Mouse (Mus musculus): ENCODE results near the gene Tas1r2. TPM values are rescaled to one million over a fixed set of nuclear protein-coding genes. Genes with fewer than 3 reads are reported as not detected.

The Tas1r2 gene
- not detected in 2 replicates for polyA plus RNA-seq (2016; fragmentation: Nextera tagmentation; extraction: Ambion mirVana)

- no peak for DNase-seq (ENCODE audit: low spot score)
- Histone ChIP-seq H3K27ac (replicated peaks) (no peak within 1 kb of the TSS), H3K27me3 (replicated peaks; ENCODE audit: low read depth, poor library complexity, severe bottlenecking) (0 out of 2 replicates have a peak, but pooled peaks cover 3% of the 10 kb centered on the region), H3K4me3 (no peak within 1 kb of the TSS), H3K36me3 (replicated peaks) (peaks cover 8% of the 10 kb centered on the region), H3K9me3 (no peaks in the 10 kb centered on the region), H3K4me1 (no peaks in the 10 kb centered on the region)
- 87% methylated on average over 8 of the region's 8 CpGs for WGBS
Observed at GRCm38 (mm10) chr4:139653238-139653637, at the start of gene Tas1r2. TSS of gene Tas1r2 (plus strand) at chr4:139653538.

- H3K36me3 ChIP-seq (replicated peaks): peaks cover 45% of the 10 kb centered on the region
- 88% methylated on average over 11 of the region's 11 CpGs for WGBS
Observed at GRCm38 (mm10) chr4:139605216-139605615, 48.1 kb upstream of the Tas1r2 start.

GRCm38 (mm10) chr4:139606732-139607131, 46.6 kb upstream of the Tas1r2 start:
- H3K4me1 ChIP-seq: peaks cover 26% of the 10 kb centered on the region
- H3K27me3 ChIP-seq (replicated peaks; ENCODE audit: low read depth, poor library complexity, severe bottlenecking): no peaks in the 10 kb centered on the region

More at GRCm38 (mm10) chr4:139605216-139605615, 48.1 kb upstream of the Tas1r2 start:
- H3K4me3 ChIP-seq: no peak overlapping the region
- H3K27me3 ChIP-seq (replicated peaks; ENCODE audit: low read depth, poor library complexity, severe bottlenecking): no peaks in the 10 kb centered on the region
- H3K9me3 ChIP-seq: no peaks in the 10 kb centered on the region
- H3K27ac ChIP-seq (replicated peaks): no peak overlapping the region
- DNase-seq (ENCODE audit: low spot score): no peak
- H3K4me1 ChIP-seq: peaks cover 30% of the 10 kb centered on the region

GRCm38 (mm10) chr4:139608975-139609374, 44.4 kb upstream of the Tas1r2 start:
- H3K27ac ChIP-seq (replicated peaks): no peak overlapping the region
- no peak overlapping the region for H3K4me3 ChIP-seq
- peaks cover 64% of the 10 kb centered on the region for H3K36me3 ChIP-seq (replicated peaks)
- WGBS: 72% methylated on average over 4 of the region's 4 CpGs
- peaks cover 9% of the 10 kb centered on the region for H3K9me3 ChIP-seq
- no peaks in the 10 kb centered on the region for H3K27me3 ChIP-seq (replicated peaks; ENCODE audit: low read depth, poor library complexity, severe bottlenecking)
- peaks cover 11% of the 10 kb centered on the region for H3K4me1 ChIP-seq
- no peak for DNase-seq (ENCODE audit: low spot score)

More at GRCm38 (mm10) chr4:139606732-139607131, 46.6 kb upstream of the Tas1r2 start:
- H3K4me3 ChIP-seq: no peak overlapping the region
- WGBS: 91% methylated on average over 5 of the region's 5 CpGs
- H3K36me3 ChIP-seq (replicated peaks): peaks cover 46% of the 10 kb centered on the region
- DNase-seq (ENCODE audit: low spot score): no peak
- no peak overlapping the region for H3K27ac ChIP-seq (replicated peaks)
- H3K9me3 ChIP-seq: no peaks in the 10 kb centered on the region

- Histone ChIP-seq H3K36me3 (replicated peaks) (peaks cover 69% of the 10 kb centered on the region), H3K27ac (replicated peaks) (0 out of 2 replicates have a peak overlapping the region, but pooled peaks have one; percentile 41), H3K9me3 (peaks cover 11% of the 10 kb centered on the region), H3K27me3 (replicated peaks; ENCODE audit: low read depth, poor library complexity, severe bottlenecking) (no peaks in the 10 kb centered on the region), H3K4me3 (no peak overlapping the region; the same call in 1 of the 2 replicates), H3K4me1 (peaks cover 14% of the 10 kb centered on the region)
- DNase-seq (ENCODE audit: low spot score): no peak
- 57% methylated on average over 6 of the region's 6 CpGs for WGBS
Observed at GRCm38 (mm10) chr4:139610954-139611353, 42.4 kb upstream of the Tas1r2 start.

GRCm38 (mm10) chr4:139611542-139611953, 41.8 kb upstream of the Tas1r2 start:
- Histone ChIP-seq H3K36me3 (replicated peaks) (peaks cover 63% of the 10 kb centered on the region), H3K27me3 (replicated peaks; ENCODE audit: low read depth, poor library complexity, severe bottlenecking) (no peaks in the 10 kb centered on the region), H3K9me3 (peaks cover 11% of the 10 kb centered on the region), H3K4me3 (peak overlapping the region; percentile 39; the same call in 1 of the 2 replicates), H3K27ac (replicated peaks) (peak overlapping the region; percentile 41; the same call in 1 of the 2 replicates), H3K4me1 (peaks cover 20% of the 10 kb centered on the region)
- peak; percentile 88 for DNase-seq (ENCODE audit: low spot score)
- WGBS: 7% methylated on average over 10 of the region's 10 CpGs

- no peak for DNase-seq (ENCODE audit: low spot score)
- Histone ChIP-seq H3K4me1 (peaks cover 30% of the 10 kb centered on the region), H3K36me3 (replicated peaks) (peaks cover 42% of the 10 kb centered on the region), H3K27me3 (replicated peaks; ENCODE audit: low read depth, poor library complexity, severe bottlenecking) (no peaks in the 10 kb centered on the region), H3K4me3 (no peak overlapping the region), H3K27ac (replicated peaks) (no peak overlapping the region), H3K9me3 (peaks cover 11% of the 10 kb centered on the region)
- WGBS: 93% methylated on average over 21 of the region's 21 CpGs
Observed at GRCm38 (mm10) chr4:139614524-139615260, 38.6 kb upstream of the Tas1r2 start.

- WGBS: 10% methylated on average over 24 of the region's 24 CpGs
- Histone ChIP-seq H3K27me3 (replicated peaks; ENCODE audit: low read depth, poor library complexity, severe bottlenecking) (no peaks in the 10 kb centered on the region), H3K9me3 (peaks cover 11% of the 10 kb centered on the region), H3K36me3 (replicated peaks) (peaks cover 36% of the 10 kb centered on the region), H3K4me3 (peak overlapping the region; percentile 59), H3K4me1 (peaks cover 21% of the 10 kb centered on the region), H3K27ac (replicated peaks) (peak overlapping the region; percentile 78)
- DNase-seq (ENCODE audit: low spot score): peak; percentile 57
Observed at GRCm38 (mm10) chr4:139616276-139617000, 36.9 kb upstream of the Tas1r2 start.

GRCm38 (mm10) chr4:139617001-139617364, 36.4 kb upstream of the Tas1r2 start:
- H3K36me3 ChIP-seq (replicated peaks): peaks cover 36% of the 10 kb centered on the region
- 66% methylated on average over 3 of the region's 3 CpGs for WGBS
- H3K4me1 ChIP-seq: peaks cover 21% of the 10 kb centered on the region
- H3K4me3 ChIP-seq: peak overlapping the region; percentile 59
- H3K9me3 ChIP-seq: peaks cover 11% of the 10 kb centered on the region
- no peak for DNase-seq (ENCODE audit: low spot score)
- H3K27ac ChIP-seq (replicated peaks): 0 out of 2 replicates have a peak overlapping the region, but pooled peaks have one; percentile 78
- H3K27me3 ChIP-seq (replicated peaks; ENCODE audit: low read depth, poor library complexity, severe bottlenecking): no peaks in the 10 kb centered on the region

- peaks cover 10% of the 10 kb centered on the region for H3K36me3 ChIP-seq (replicated peaks)
- H3K27me3 ChIP-seq (replicated peaks; ENCODE audit: low read depth, poor library complexity, severe bottlenecking): no peaks in the 10 kb centered on the region
- H3K9me3 ChIP-seq: no peaks in the 10 kb centered on the region
- WGBS: 79% methylated on average over 6 of the region's 6 CpGs
- H3K4me1 ChIP-seq: peaks cover 48% of the 10 kb centered on the region
- no peak overlapping the region for H3K27ac ChIP-seq (replicated peaks)
- DNase-seq (ENCODE audit: low spot score): no peak
- no peak overlapping the region for H3K4me3 ChIP-seq
Observed at GRCm38 (mm10) chr4:139619765-139620164, 33.6 kb upstream of the Tas1r2 start.

- Histone ChIP-seq H3K4me1 (peaks cover 29% of the 10 kb centered on the region), H3K9me3 (no peaks in the 10 kb centered on the region), H3K36me3 (replicated peaks) (peaks cover 3% of the 10 kb centered on the region; the same call in 1 of the 2 replicates), H3K27ac (replicated peaks) (peak within 1 kb of the TSS; percentile 95), H3K4me3 (peak within 1 kb of the TSS; percentile 85), H3K27me3 (replicated peaks; ENCODE audit: low read depth, poor library complexity, severe bottlenecking) (no peaks in the 10 kb centered on the region)
- DNase-seq (ENCODE audit: low spot score): peak; percentile 91
- under 1% methylated on average over 37 of the region's 38 CpGs for WGBS
Observed at GRCm38 (mm10) chr4:139622373-139623282, 30.7 kb upstream of the Tas1r2 start, which contains the start of gene Aldh4a1. TSS of gene Aldh4a1 (plus strand) at chr4:139622866.
